Mouse (Mus musculus) skeletal muscle tissue, adult 2 months (tissue): ENCODE data around the gene Ttc9c.

Experiments
- DNase-seq: peaks from one replicate; pipeline ENCODE4 v3.0.0-alpha.2; 2012; ENCODE audit warnings: low read depth, low spot score

The Ttc9c gene

GRCm38 (mm10) chr19:8774086-8774835 lies 44.9 kb downstream of the Ttc9c start, which contains the start of gene Tmem179b:
Tmem179b (minus strand) TSS chr19:8774467.
- DNase-seq, result peak; percentile 87

GRCm38 (mm10) chr19:8773409-8773808 lies 45.7 kb downstream of the Ttc9c start:
- DNase-seq, result no peak

- DNase-seq, result no peak
Measured at GRCm38 (mm10) chr19:8772996-8773395, 46.1 kb downstream of the Ttc9c start.

DNA sequence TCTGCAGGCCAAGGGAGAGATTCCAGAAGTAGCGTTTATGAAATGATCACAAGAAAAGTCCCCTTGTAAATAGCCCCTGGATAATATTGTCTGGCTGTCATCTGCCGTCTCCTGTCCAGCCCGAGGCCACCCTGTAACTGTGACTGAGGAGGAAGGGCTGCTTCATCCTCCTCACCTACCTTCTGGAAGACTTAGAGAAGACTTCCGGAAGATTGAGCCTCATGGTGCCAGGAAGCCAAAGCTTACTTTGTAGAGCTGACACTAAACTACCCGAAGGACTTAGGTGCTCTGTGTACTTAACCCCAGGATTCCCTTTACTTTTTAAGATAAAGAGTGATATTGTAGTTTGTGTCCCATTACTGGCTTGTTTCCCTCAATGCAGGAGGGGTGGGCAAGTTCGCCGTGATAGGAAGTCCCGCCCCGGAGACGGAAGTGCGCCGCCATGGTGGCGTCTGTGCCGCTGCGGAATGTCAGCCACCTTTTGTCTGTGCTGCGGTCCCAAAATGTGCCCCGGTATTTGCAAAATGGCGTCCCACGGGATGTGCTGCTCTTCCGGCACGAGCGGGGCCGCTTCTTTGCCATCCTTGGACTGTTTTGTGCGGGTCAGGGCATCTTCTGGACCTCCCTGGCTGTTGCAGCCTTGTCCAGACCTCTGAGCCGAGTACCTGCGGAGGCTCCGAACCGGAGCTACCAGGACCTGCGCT lies 48.4 kb downstream of the Ttc9c start, which contains the start of gene Tmem223:
TSS of gene Tmem223 (plus strand) at position 430 of the 704 bp plus-strand sequence.
- DNase-seq, result peak; percentile 52

DNA sequence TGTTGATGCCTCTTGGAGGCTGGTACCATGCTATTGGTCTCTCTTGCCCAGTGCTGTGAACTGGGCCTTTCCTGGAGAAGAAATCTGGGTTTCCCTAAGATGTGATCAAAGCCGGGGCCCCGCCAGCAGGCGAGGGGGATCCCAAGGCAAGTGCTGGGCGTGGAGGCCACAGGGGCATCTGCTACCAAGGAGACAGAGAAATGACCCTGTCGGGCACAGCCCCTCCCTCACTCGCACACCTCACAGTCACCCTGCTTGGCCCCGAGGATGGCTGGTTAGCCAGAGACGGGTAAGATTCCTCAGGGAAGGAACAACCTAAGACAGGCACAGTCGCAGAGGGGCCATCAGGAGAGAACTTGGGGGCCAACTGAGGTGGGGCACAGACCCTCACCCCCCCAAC lies 53.6 kb downstream of the Ttc9c start:
- DNase-seq, result no peak

GRCm38 (mm10) chr19:8763276-8763675 lies 55.9 kb downstream of the Ttc9c start:
- DNase-seq, result no peak

- no peak for DNase-seq
Measured at GRCm38 (mm10) chr19:8760757-8761156, 58.4 kb downstream of the Ttc9c start.
